Mouse (Mus musculus) left cerebral cortex, adult 9 months (tissue): ENCODE results near the gene Nlrc5.

Source experiments
- DNase-seq, 2 experiments: peaks; one replicate each; pipeline ENCODE4 v3.0.0; 2022; ENCODE audit warnings: low spot score in 2 of 2

The Nlrc5 gene

DNA sequence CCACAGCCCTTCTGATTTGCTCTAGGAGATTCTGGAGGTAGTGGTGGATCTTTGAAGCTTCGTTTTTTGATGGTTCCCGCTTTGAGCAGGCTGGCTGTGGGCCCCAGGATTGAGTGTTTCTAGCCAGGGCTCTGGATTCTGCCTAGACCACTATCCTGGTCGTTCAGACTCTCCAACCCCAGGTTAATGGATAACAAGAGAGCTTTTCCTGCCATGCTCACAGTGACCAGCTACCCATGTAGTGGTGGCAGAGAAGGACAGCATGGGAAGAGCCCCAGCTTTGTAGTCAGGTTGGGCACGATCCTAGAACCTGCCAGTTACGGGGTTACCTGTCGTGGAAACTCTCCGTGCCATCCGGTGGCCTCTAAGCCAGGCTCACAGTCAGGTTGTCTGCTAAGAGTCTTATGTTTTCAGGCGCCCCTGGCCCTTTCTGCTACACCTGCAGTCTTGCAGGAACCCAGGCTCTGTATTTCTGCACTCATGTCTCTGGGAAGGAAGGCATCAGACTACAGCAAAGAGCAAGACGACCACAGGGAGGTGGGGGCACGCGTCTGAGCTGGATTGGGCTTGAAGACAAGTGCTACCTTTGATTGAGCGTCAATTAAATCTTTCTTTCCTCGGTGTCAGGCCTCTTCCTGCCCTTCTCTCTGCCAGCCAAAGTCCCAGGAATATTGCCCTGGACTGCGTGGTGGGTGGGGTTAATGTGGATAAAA, 132.4 kb downstream of the Nlrc5 start:
- DNase-seq, result no peak

- no peak for DNase-seq
These were observed 133.1 kb downstream of the Nlrc5 start for GRCm38 (mm10) chr8:94567159-94567849.

GRCm38 (mm10) chr8:94568098-94568497, 133.9 kb downstream of the Nlrc5 start:
- no peak for DNase-seq

- DNase-seq, result no peak
These were observed 135.3 kb downstream of the Nlrc5 start for GRCm38 (mm10) chr8:94569419-94569818.

DNA sequence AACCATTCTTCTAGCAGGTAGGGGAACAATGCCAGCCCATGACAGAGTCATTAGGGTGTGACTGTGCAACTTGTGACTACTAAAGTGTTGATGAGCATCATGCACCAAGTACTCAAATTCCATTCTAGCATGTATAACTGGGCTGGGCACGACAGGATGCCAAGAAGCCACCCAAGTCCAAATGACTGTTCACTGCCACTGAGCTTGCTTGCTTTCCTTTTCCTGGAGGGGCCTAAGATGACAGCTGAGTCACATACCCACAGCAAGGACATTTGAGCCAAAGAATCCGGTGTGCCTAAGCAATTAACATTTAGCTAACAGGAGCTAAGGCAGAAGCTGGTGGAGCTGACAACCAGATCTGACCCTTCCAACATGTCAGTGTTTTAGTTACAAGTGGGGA, 137.7 kb downstream of the Nlrc5 start:
- no peak for DNase-seq

- DNase-seq, result peak; percentile 61 to 80
These were observed 140.2 kb downstream of the Nlrc5 start for GRCm38 (mm10) chr8:94574159-94574907.

DNA sequence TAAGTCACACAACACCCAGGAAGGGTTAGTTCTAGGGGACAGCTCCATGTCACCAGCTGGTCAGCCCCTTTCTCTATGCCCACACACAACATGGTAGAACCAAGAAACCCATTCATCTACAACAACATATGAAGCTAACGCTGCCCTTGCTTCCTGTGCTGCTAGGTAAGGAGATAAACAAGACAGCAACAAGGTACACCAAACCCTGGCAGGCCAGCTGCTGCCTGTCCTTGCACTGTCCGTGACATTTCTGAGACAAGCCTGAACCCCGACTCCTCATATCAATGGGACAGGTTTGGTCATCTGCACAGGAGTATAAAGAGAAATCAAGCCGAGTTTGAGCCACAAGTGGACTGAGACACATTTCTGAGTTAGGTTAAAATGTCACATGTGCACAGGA, 141.0 kb downstream of the Nlrc5 start:
- no peak for DNase-seq
